20 mouse cellular contexts compared by ENCODE assay signal in the genomic region with DNA sequence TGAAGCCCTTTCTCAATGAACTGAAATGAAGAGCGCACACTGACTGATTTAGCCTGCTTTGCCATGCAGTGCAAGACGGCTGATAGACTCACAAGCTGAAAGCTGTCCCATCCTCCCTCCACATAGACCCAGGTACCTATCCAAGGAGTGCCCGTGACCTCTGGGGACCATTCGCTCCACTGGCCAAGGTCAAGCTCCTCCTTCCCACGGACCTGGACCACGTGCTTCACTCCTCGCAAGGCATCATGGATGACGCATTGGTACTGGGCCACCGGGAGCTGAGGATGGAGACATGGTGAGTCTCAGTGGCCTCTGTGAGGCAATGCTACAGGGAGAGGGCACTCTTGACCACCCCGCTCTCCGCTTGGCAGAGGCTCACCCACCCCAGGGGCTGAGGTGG. TPM values are rescaled to one million over a fixed set of nuclear protein-coding genes. Genes with fewer than 3 reads are reported as not detected.
"Had no signal": no experiment of that assay in that cellular context is flagged by ENCODE, and none has a peak within 500 bp of the region (broad histone marks: within the 10 kb centered on the region; RNA-seq: fewer than 3 reads in every experiment).

No protein-coding gene starts in this region.

- H3K9ac ChIP-seq: lung, embryonic 14.5 days; midbrain, embryonic 13.5 days; midbrain, embryonic 15.5 days; neural tube, embryonic 13.5 days; neural tube, embryonic 15.5 days had no signal

- DNase-seq: lung, adult 18-20 months; lung, embryonic 14.5 days; lung, postnatal 10 days; lung, postnatal 4 days; retina, postnatal 1 day; right cerebral cortex, adult 18-20 months; right cerebral cortex, postnatal 25 days; right cerebral cortex, postnatal 4 days; spleen, adult 18-20 months; thymus, adult 2 months; thymus, postnatal 25 days; thymus, postnatal 4 days had no signal

- H3K27me3 ChIP-seq: midbrain, embryonic 15.5 days; neural tube, embryonic 13.5 days; neural tube, embryonic 15.5 days had no signal

- H3K9me3 ChIP-seq: midbrain, embryonic 10.5 days; midbrain, embryonic 13.5 days; midbrain, embryonic 15.5 days; neural tube, embryonic 13.5 days; neural tube, embryonic 15.5 days had no signal

- H3K36me3 ChIP-seq: midbrain, embryonic 10.5 days; midbrain, embryonic 13.5 days; midbrain, embryonic 15.5 days; neural tube, embryonic 13.5 days; neural tube, embryonic 15.5 days had no signal

- H3K4me2 ChIP-seq: lung, embryonic 14.5 days; midbrain, embryonic 13.5 days; midbrain, embryonic 15.5 days; neural tube, embryonic 13.5 days; neural tube, embryonic 15.5 days had no signal

- ATAC-seq: midbrain, embryonic 13.5 days; midbrain, embryonic 15.5 days had no signal

- H3K4me1 ChIP-seq: midbrain, embryonic 10.5 days; midbrain, embryonic 13.5 days; midbrain, embryonic 15.5 days; neural tube, embryonic 13.5 days; neural tube, embryonic 15.5 days had no signal

- H3K4me3 ChIP-seq: midbrain, embryonic 10.5 days; midbrain, embryonic 13.5 days; midbrain, embryonic 15.5 days; myocyte; neural tube, embryonic 13.5 days; neural tube, embryonic 15.5 days had no signal

- H3K27ac ChIP-seq: midbrain, embryonic 10.5 days; midbrain, embryonic 13.5 days; midbrain, embryonic 15.5 days; neural tube, embryonic 13.5 days; neural tube, embryonic 15.5 days had no signal

RNA-seq across cellular contexts. Expression of gene She, which starts 54.6 kb away (rescaled TPM):
- total RNA-seq: megakaryocyte, adult 5-6 weeks; megakaryocyte-erythroid progenitor cell, adult 5-6 weeks had no signal
- polyA plus RNA-seq: myocyte had no signal
